Mouse (Mus musculus): ENCODE results near the gene Exog.

Exog gene

GRCm38 (mm10) chr9:119510902-119511301 is 66.2 kb downstream of the Exog start:
- no peak for DNase-seq

GRCm38 (mm10) chr9:119512993-119513392 is 68.2 kb downstream of the Exog start:
- no peak for DNase-seq

- no peak for DNase-seq
Observed at GRCm38 (mm10) chr9:119513816-119514215, 69.1 kb downstream of the Exog start.

- DNase-seq = no peak
Observed at GRCm38 (mm10) chr9:119514986-119515385, 70.2 kb downstream of the Exog start.

Data from embryo, embryonic 11 days (tissue).